Mouse (Mus musculus): Measurements from ENCODE around the gene Slc4a11. TPM values are rescaled to one million over a fixed set of nuclear protein-coding genes. Genes with fewer than 3 reads are reported as not detected.

Gene Slc4a11
- polyA plus RNA-seq (2012; rRNA removed), result 3.4 and 4.8 TPM in 2 replicates
- polyA plus RNA-seq (2014; fragmentation: Nextera tagmentation; extraction: Ambion mirVana), result 1.9 and 2.0 TPM in 2 replicates

DNA sequence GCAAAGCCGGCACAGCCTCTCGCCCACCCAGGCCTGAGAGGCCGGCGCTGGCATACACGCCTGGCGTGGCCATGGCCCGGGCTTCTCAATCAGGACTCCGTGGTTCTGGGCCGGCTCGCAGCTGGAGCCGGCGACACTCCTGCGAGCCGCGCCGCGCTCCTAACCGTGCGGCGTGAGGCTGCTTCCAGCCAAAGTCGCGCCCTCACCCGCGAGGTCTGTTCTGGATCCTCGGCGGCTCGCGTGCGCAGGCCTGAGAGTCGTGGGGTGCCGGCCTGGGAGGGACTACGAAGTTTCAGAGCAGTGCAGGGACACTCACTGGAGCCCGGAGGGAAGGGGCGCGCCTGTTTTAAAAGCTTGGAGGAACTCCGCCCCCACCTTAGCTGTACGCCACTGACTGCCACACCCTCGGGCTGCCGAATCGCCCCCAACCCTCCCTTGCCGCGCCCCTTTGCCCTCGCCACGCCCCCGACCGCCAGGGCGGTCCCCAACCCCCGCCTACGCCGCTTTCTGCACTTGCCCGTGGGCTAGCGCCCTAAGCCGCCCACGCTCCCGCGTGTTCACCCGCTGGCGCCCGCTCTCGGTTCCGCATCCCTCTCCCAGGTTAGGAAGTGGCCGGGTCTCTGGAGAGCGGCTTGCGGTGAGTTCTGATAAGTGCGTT is at the start of gene Slc4a11:
Gene Slc4a11 (minus strand): TSS at position 367 of the 658 bp plus-strand sequence.
- no peaks in the 10 kb centered on the region for H3K9me3 ChIP-seq (ENCODE audit: control insufficient read depth, low read length)
- H3K9ac ChIP-seq (ENCODE audit: low read depth, low read length, severe bottlenecking), result peak within 1 kb of the TSS; percentile 56
- peak within 1 kb of the TSS; percentile 99 for H3K4me2 ChIP-seq (replicated peaks; ENCODE audit: low read depth, low read length, severe bottlenecking)
- DNase-seq (ENCODE audit: low spot score) (peak; percentile 65), ATAC-seq (ENCODE audit: low FRiP score, low read depth) (peak; percentile 77)
- H3K27me3 ChIP-seq (ENCODE audit: control insufficient read depth, insufficient read depth, low read length), result peaks cover 26% of the 10 kb centered on the region
- H3K36me3 ChIP-seq (ENCODE audit: control insufficient read depth, insufficient read depth, low read length), result no peaks in the 10 kb centered on the region
- H3K4me1 ChIP-seq (ENCODE audit: control insufficient read depth, insufficient read depth, low read length), result peaks cover 8% of the 10 kb centered on the region; the same call in 1 of the 2 replicates
- no peak within 1 kb of the TSS for H3K27ac ChIP-seq (replicated peaks; ENCODE audit: low read depth, low read length)
- H3K4me3 ChIP-seq (replicated peaks; ENCODE audit: low read length), result peak within 1 kb of the TSS; percentile 61
- no peak for TF ChIP-seq POLR2A (IDR thresholded peaks at IDR 0.05; ENCODE audit: borderline replicate concordance, extremely low read depth, insufficient read depth, insufficient read length)
- 0% methylated on average over 39 of the region's 65 CpGs for WGBS

DNA sequence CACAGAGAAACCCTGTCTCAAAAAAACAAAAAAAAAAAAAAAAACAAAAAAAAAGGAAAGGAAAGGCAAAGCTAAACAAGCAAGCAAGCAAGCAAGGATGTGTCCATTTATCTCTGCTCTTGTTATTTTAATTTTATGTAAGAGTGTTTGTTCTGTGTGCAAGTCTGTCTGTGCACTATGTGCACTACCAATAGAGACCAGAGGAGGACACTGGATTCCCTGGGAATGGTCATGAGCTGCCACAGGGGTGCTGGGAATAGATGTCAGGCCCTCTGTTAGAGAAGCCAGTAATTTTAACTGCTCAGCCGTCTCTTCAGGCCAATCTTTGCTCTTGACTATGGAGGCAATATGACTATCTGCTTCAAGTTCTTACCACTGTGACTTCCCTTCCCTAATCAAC is 46.3 kb upstream of the Slc4a11 start:
- 95% methylated on average over 1 of the region's 1 CpGs for WGBS
- no peak overlapping the region for H3K4me3 ChIP-seq (replicated peaks; ENCODE audit: low read length)
- no peak overlapping the region for H3K9ac ChIP-seq (ENCODE audit: low read depth, low read length, severe bottlenecking)
- no peaks in the 10 kb centered on the region for H3K9me3 ChIP-seq (ENCODE audit: control insufficient read depth, low read length)
- no peaks in the 10 kb centered on the region for H3K4me1 ChIP-seq (ENCODE audit: control insufficient read depth, insufficient read depth, low read length)
- ATAC-seq (ENCODE audit: low FRiP score, low read depth) (no peak), DNase-seq (ENCODE audit: low spot score) (no peak)
- TF ChIP-seq POLR2A (IDR thresholded peaks at IDR 0.05; ENCODE audit: borderline replicate concordance, extremely low read depth, insufficient read depth, insufficient read length), result no peak
- H3K27ac ChIP-seq (replicated peaks; ENCODE audit: low read depth, low read length), result no peak overlapping the region
- no peaks in the 10 kb centered on the region for H3K27me3 ChIP-seq (ENCODE audit: control insufficient read depth, insufficient read depth, low read length)
- peaks cover 82% of the 10 kb centered on the region for H3K36me3 ChIP-seq (ENCODE audit: control insufficient read depth, insufficient read depth, low read length)
- H3K4me2 ChIP-seq (replicated peaks; ENCODE audit: low read depth, low read length, severe bottlenecking), result no peak overlapping the region

DNA sequence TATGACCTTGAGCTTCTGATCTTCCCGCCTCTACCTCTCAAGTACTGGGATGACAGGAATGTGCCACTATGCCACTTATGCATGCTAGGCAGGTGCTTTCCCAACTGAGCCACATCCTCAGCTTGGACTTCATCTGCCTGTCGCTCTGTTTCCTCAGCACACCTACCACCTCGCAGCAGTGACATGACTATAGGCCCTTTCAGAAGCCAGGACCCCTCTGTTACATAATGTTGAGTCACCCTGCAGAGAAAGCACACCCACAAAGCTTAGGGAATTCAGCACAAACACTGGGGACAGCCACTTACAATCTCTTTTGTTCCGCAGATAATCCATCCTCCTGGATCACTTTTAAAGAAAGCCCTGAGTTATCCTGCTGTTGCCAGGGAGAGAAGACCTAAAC is 42.8 kb upstream of the Slc4a11 start:
- Histone ChIP-seq H3K4me2 (replicated peaks; ENCODE audit: low read depth, low read length, severe bottlenecking) (no peak overlapping the region), H3K36me3 (ENCODE audit: control insufficient read depth, insufficient read depth, low read length) (peaks cover 81% of the 10 kb centered on the region), H3K4me3 (replicated peaks; ENCODE audit: low read length) (no peak overlapping the region), H3K27ac (replicated peaks; ENCODE audit: low read depth, low read length) (no peak overlapping the region), H3K9me3 (ENCODE audit: control insufficient read depth, low read length) (no peaks in the 10 kb centered on the region), H3K9ac (ENCODE audit: low read depth, low read length, severe bottlenecking) (no peak overlapping the region), H3K27me3 (ENCODE audit: control insufficient read depth, insufficient read depth, low read length) (no peaks in the 10 kb centered on the region), H3K4me1 (ENCODE audit: control insufficient read depth, insufficient read depth, low read length) (no peaks in the 10 kb centered on the region)
- no peak for DNase-seq (ENCODE audit: low spot score)
- 62% methylated on average over 4 of the region's 4 CpGs for WGBS
- no peak for TF ChIP-seq POLR2A (IDR thresholded peaks at IDR 0.05; ENCODE audit: borderline replicate concordance, extremely low read depth, insufficient read depth, insufficient read length)
- no peak for ATAC-seq (ENCODE audit: low FRiP score, low read depth)

DNA sequence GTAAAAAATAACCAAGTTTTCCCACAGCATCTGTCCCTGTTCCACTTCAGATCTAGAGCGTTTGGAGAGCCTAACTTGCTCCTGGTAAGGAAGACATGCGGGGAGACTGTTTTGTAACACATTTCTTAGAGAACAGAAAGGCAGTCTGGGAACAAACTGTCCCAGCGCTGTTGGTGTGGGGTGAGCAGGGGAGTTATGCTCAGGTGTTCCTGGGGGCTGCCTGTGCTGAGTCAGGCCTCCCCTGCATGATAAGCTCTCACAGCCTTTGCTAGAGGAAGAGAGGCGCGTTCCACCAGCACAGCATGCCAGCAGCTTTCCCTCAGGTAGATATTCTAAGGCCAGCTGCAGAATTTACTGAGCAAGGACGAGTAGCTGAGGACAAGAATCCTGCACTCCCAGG is 40.7 kb upstream of the Slc4a11 start:
- Histone ChIP-seq H3K9ac (ENCODE audit: low read depth, low read length, severe bottlenecking) (no peak overlapping the region), H3K9me3 (ENCODE audit: control insufficient read depth, low read length) (no peaks in the 10 kb centered on the region), H3K4me3 (replicated peaks; ENCODE audit: low read length) (no peak overlapping the region), H3K27me3 (ENCODE audit: control insufficient read depth, insufficient read depth, low read length) (no peaks in the 10 kb centered on the region), H3K4me1 (ENCODE audit: control insufficient read depth, insufficient read depth, low read length) (no peaks in the 10 kb centered on the region), H3K4me2 (replicated peaks; ENCODE audit: low read depth, low read length, severe bottlenecking) (no peak overlapping the region), H3K36me3 (ENCODE audit: control insufficient read depth, insufficient read depth, low read length) (peaks cover 86% of the 10 kb centered on the region), H3K27ac (replicated peaks; ENCODE audit: low read depth, low read length) (no peak overlapping the region)
- 78% methylated on average over 6 of the region's 6 CpGs for WGBS
- DNase-seq (ENCODE audit: low spot score) (no peak), ATAC-seq (ENCODE audit: low FRiP score, low read depth) (no peak)
- no peak for TF ChIP-seq POLR2A (IDR thresholded peaks at IDR 0.05; ENCODE audit: borderline replicate concordance, extremely low read depth, insufficient read depth, insufficient read length)

DNA sequence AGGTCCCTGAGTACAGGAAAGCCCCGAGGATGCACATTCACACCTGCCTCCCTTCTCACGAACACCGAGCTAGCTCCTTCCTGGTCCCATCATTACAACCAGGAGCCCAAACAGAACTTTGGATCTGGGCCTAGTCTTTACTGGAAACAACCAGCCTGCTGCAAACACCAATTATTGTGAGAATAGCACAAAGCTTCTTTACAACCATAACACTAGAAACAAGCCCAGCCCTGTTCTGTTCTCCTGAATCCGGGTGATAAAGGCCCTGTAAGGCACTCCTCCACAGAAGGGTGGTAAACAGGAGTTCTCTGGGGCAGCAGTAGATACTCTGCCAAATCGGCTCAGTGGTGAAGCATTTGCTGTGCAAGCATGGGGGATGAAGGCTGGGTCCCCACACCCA is 38.0 kb upstream of the Slc4a11 start:
- DNase-seq (ENCODE audit: low spot score), result no peak
- WGBS, result 79% methylated on average over 5 of the region's 5 CpGs

More for the DNA sequence above, 38.0 kb upstream of the Slc4a11 start:
- no peak overlapping the region for H3K27ac ChIP-seq (replicated peaks; ENCODE audit: low read depth, low read length)
- ATAC-seq (ENCODE audit: low FRiP score, low read depth), result no peak
- peaks cover 87% of the 10 kb centered on the region for H3K36me3 ChIP-seq (ENCODE audit: control insufficient read depth, insufficient read depth, low read length)
- no peaks in the 10 kb centered on the region for H3K27me3 ChIP-seq (ENCODE audit: control insufficient read depth, insufficient read depth, low read length)
- H3K9me3 ChIP-seq (ENCODE audit: control insufficient read depth, low read length), result no peaks in the 10 kb centered on the region
- no peaks in the 10 kb centered on the region for H3K4me1 ChIP-seq (ENCODE audit: control insufficient read depth, insufficient read depth, low read length)
- no peak overlapping the region for H3K9ac ChIP-seq (ENCODE audit: low read depth, low read length, severe bottlenecking)
- TF ChIP-seq POLR2A (IDR thresholded peaks at IDR 0.05; ENCODE audit: borderline replicate concordance, extremely low read depth, insufficient read depth, insufficient read length), result no peak
- H3K4me2 ChIP-seq (replicated peaks; ENCODE audit: low read depth, low read length, severe bottlenecking), result no peak overlapping the region
- no peak overlapping the region for H3K4me3 ChIP-seq (replicated peaks; ENCODE audit: low read length)
